Mouse (Mus musculus) cerebellum, adult 9-11 months (tissue): ENCODE data around the gene Tyro3.

Experiments used
- DNase-seq: peaks from one replicate; pipeline ENCODE4 v3.0.0; 2022

The Tyro3 gene

DNA sequence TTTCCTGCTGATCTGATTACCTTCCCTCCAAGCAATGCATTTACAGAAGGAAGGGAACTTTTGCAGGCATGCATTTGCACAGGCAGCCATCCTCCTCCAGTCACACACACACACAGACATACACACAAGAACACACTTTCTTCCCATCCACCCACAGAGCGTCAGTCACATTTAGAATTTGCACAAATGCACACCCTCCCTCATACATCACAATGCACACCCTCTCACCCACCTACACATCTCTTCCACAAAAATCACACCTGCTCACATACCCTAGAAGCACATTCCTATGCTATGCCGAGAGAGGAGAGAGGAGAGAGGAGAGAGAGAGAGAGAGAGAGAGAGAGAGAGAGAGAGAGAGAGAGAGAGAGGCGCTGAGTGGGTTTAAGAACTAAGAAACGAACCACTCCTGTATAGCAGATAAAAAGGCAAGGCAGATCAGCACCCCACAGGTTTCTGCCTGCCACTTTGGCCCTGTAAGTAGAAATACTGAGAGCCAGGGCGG is at the start of gene Tyro3:
Tyro3 (plus strand) TSS at position 455 of the 505 bp plus-strand sequence.
- no peak for DNase-seq

GRCm38 (mm10) chr2:119749260-119749659 is 48.3 kb upstream of the Tyro3 start:
- DNase-seq, result no peak

- peak; percentile 35 for DNase-seq
Observed at GRCm38 (mm10) chr2:119757601-119758100, 39.9 kb upstream of the Tyro3 start.

- DNase-seq, result peak; percentile 47
Observed at GRCm38 (mm10) chr2:119758101-119758843, 39.3 kb upstream of the Tyro3 start.

DNA sequence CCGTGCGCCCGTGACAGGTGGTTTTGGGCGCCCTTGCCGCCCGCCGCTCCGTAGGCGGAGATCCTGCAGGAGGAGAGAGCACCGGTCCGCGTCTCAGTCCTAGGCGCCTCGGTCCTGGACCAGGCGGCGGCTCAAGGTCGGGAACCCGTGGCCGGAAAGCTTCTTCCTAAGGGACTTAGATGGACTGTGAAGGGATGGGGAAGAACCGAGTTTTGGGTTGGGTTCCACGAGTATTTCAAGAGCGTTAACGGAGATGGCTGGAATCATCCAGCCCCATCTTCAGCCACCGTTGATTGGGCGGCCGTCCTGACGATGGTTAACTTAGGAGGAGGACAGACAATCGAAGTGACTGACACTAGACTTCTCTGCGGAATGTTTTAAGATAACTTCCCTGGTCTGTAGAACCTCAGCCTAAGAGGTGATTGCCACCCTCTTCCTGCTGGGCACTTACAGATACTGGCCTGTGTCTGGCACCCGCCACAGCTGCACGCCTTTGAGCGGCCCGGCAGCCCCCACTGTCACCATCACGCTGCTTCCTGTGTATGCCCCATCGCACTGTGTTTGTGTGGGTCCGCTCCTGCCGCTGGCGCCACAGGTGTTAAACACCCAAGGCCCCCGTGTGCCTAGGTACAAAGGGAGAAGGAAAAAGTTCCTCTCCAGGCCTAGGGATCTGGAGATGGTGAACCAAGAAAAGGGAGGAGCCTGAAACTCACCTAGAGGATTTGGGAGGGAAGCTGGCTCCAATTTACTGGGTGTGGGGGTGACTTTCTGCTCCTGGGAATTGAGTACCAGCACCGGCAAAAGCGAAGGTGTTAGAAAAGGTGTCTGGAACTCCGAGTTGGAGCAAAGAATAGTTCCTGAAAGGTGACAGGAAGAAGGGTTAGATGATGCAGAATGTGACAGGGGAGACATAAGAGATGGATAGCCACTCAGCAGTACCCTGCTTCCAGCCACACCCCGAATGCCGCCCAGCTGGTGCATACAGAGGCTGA is 38.4 kb upstream of the Tyro3 start:
- no peak for DNase-seq

- no peak for DNase-seq
Observed at GRCm38 (mm10) chr2:119760251-119760650, 37.3 kb upstream of the Tyro3 start, which contains the start of gene Ltk. TSS of gene Ltk (minus strand) at chr2:119760431.

DNA sequence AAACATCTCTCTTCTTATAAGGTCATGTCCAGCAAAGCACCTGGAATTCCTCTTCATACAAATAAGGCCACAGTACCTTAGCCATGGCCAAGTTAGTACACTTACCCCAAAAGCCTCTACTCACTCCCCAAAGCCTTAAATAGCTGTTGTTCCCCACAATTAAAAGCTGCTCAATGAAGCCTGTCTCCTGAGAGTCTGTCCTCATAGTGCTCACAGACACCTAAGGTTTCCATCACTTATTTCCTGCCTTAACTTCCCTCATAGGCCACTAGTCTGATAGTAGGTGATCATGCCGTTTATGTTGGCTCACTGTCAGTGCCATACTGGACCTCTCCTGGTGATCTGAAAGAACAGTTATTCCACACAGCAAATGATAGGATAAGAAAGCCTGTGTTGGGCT is 35.3 kb upstream of the Tyro3 start:
- DNase-seq, result no peak

DNA sequence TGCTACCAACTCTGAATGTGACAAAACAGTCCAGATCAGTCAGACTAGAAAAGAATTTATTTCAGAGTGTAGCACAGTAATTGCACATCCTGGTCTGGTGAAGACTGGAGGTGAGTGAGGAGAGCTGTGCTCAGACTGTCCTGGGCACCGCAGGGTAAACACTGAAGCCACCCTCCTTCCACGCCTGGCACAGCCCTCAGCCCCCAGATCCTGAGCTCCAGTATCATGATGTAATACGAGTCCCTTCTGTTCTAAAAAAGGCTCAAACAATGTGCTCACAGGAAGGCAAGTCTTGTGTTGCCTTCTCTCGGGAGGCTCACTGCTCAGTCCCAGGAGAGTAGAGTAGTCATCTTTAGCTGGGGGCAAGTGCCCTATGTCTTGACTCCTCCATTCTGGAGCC is 33.6 kb upstream of the Tyro3 start:
- DNase-seq, result no peak

DNA sequence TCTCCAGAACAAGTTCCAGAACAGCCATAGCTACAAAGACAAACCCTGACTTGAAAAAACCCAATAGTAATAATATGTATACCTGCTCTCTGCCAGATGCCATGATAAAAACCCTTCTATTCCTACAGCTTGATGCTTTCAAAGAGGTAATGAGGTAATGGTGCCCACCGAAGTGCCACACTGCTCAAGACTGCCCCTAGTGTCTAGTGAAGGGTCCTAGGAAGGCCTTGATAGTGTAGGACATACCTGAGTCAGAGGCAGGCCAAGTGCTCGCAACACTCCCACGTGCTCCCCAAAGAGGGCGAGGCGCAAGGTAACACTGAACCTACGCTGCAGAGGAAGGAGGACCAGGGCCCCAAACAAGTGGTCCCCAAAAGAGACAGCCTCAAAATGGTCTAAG is 30.3 kb upstream of the Tyro3 start:
- DNase-seq, result no peak

- DNase-seq, result peak; percentile 81
Observed at GRCm38 (mm10) chr2:119787206-119787883, 10.2 kb upstream of the Tyro3 start, which contains the start of gene Rpap1. TSS of gene Rpap1 (minus strand) at chr2:119787537.

GRCm38 (mm10) chr2:119789996-119790395 is 7.5 kb upstream of the Tyro3 start:
- DNase-seq, result no peak

- DNase-seq, result peak; percentile 69
Observed at GRCm38 (mm10) chr2:119798246-119798927, 854 bp downstream of the Tyro3 start.

DNA sequence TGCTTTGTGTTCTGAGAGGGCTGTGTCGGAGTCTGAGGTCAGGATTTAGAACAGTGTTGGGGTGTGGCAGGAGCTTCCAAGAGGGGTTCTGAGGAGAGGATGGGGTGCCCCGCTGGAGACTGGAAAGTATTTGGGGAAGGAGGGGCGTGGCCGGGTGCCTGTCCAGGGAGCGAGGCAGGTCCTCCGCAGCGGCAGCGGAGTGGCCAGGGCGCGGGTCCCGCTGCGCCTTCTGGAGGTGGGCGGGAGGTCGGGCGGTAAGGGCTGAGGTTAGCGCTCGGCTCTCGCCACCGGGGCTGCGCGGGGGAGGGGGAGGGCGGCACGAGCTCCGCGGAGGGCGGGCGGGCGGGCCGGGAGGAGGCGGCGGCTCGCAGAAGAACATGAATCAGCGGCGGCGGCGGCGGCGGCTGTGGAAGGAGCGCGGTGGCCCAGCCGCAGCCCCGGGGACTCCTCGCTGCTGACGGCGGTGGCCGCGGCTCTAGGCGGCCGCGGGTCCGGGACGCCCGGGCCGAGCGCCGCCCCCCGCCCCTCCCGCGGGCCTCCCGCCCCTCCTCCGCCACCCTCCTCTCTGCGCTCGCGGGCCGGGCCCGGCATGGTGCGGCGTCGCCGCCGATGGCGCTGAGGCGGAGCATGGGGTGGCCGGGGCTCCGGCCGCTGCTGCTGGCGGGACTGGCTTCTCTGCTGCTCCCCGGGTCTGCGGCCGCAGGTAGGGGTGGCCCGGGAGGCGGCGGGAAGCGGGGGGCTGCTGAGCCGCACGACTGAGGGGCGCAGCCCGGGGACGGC is 1.8 kb downstream of the Tyro3 start:
- DNase-seq, result peak; percentile 77

- peak; percentile 70 for DNase-seq
Observed at GRCm38 (mm10) chr2:119799961-119800550, 2.5 kb downstream of the Tyro3 start.

DNA sequence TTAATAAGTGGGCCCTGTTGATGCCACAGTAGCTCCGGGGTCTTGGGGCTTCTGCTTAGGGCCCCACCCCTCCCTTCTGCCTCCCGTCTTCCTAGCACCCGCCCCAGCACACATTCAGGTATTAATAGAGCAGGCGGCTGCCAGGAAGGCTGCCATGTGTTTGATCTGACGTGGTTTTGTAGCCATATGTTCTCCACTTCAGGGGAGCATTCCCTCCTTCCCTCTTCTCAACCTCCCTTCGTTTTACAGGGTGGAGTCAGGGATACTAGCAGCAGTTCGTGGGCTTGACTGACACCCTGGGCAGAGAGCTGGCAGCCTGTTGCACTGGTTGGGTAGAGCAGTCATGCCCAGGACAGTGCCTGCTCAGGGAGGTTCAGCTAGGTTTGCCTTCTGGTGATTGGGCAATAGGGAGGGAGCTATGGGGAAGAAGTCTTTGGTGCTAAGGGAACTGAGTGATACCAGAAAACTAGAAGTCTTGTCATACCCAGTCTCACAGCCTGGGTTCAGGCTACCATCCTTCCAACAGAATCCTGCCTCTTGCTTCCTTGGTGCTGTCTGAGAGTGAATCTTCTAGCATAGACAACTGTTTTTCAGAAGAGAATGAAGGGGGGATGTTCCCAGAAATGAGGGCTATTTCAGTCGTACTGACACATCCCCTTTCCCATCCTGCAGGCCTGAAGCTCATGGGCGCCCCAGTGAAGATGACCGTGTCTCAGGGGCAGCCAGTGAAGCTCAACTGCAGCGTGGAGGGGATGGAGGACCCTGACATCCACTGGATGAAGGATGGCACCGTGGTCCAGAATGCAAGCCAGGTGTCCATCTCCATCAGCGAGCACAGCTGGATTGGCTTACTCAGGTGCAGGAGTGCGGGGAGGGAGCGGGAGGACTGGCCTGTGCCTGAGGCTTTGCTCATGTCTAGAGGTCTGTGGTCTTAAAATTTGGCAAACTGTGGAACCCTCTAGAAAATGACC is 3.6 kb downstream of the Tyro3 start:
- DNase-seq, result peak; percentile 92

DNA sequence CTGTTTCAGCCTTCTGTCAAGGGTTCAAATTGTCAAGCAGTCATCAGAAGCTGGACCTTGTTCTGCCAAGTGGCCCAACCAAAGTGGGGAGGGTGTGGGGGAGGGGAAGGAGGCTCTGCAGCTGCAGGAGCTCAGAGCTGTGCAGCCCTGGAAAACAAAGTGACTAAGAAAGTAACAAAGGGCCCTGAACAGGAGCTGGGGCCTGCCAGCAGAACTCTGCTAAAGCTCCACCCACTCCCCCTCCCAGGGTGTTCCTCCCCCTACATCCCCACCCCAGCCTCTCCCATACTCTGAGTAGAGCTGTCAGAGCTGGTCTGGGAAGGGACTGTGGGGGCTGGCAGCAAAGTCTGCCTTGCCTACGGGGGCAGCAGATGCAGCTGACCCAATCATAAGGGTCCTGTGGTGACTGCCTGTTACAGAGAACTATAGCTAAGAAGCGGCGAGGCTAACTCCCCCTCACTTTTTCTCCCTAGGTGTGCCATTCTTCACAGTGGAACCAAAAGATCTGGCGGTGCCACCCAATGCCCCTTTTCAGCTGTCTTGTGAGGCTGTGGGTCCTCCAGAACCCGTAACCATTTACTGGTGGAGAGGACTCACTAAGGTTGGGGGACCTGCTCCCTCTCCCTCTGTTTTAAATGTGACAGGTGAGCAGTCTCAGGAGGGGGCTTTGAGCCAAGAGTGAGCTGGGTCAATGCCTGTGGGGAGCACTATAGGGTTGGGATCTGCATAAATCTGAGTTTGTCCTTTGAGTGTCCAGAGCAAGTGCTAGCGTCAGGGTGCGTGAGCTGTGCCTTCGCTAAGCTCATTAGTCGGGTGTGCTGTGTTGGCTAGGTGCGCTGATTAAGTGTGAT is 5.5 kb downstream of the Tyro3 start:
- peak; percentile 53 for DNase-seq

- DNase-seq, result peak; percentile 45
Observed at GRCm38 (mm10) chr2:119803618-119804274, 6.2 kb downstream of the Tyro3 start.

GRCm38 (mm10) chr2:119804275-119804628 is 6.7 kb downstream of the Tyro3 start:
- no peak for DNase-seq
